Mouse (Mus musculus): ENCODE data around the gene Fam163b.

DNA sequence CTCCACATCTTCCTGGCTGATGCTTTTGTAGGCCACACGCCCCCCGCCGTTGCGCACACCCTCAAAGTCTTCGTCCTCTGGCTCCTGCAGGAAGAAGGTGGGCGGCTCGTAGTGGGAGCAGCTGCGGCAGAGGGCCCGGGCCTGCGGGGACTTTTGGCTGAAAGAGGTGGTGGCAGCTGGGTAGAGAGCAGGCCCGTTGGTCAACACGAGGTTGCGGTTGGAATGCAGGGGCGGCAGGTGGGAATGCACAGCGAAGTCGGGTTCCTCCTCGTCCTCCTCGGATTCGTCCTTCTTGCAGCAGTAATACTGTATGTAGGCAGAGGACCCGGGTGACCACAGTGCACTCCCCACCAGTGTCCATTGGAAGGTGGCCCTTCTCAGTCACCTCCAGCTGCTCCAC lies 29.7 kb downstream of the Fam163b start:
- TF ChIP-seq POLR2A (IDR thresholded peaks at IDR 0.05; ENCODE audit: borderline replicate concordance, low read depth, low read length) (no peak), CTCF (IDR thresholded peaks at IDR 0.05; ENCODE audit: low read depth, low read length) (no peak)
